Mouse (Mus musculus) lung, postnatal 14 days (tissue): ENCODE measurements around the gene Mtss1l.

ENCODE experiments used
- DNase-seq: peaks from one replicate; pipeline ENCODE4 v3.0.0; 2021

Mtss1l gene

DNA sequence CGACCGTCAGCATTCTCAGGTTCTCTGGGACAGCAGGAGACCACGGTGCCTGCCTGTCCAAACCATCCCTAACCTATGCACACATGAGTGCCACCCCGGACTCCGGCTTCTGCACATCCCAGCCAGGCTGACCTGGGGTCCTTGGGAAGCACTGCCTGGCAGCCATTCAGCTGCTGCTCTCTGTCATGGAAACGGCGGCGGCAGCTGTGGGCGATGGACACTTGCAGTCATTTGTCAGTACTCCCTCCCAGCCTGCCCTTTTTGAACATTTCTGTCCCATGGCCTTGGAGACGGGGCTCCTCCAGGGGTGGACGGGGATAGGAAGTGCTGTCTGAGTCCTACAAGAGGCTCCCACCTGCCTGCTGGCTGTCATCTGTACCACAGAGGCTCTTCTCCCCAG, 12.8 kb upstream of the Mtss1l start:
- DNase-seq: no peak

DNA sequence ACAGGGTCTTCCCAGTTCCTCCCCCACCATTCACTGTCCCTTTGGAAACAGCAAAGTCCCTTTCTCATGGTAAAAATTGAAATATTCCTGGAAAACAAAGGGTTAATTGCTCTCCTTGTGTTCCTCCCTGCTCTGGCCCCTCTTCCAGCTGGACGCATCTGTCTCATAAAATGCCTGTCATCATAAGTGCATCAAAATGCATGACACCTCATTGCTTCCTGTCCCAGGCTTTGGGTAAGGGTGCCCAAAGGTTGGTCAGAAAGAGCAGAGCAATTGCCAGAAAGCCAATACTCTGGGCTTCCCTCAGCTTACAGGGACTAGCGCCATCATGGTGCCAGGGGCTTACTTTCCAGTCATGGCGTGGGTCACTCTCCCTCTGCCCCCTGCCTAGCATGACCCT, 10.7 kb upstream of the Mtss1l start:
- DNase-seq: no peak

DNA sequence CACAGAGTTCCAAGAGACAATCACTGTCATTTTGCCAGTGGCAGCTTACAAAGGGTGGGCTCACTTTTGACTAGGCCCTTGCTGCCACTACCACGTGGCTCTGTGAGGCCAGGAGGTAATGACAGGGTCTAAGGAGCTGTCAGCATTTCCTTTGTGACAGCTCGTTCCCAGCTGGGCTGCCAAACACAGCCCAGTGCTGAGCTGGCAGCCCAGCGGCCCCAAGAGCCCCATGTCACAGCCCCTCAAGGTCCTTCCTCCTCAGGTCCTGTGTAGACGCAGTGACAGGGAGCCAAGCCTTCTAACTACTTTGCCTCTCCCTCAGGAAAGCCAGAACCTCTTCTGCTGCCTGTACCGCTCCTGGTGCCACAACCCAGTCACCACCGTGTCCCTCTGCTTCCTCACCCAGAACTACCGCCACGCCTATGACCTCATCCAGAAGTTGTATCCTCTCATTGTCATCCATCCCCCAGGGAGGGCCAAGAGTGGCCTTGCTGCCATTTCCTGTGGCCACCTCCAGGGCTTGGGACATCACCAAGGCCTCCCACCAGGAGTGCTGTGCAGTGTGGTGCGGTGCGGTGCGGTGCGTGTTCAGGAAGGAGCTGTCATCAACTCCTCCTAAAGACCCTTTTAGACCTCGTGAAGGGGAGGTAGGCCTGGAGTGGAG, 9.9 kb upstream of the Mtss1l start:
- DNase-seq: peak; percentile 52

DNA sequence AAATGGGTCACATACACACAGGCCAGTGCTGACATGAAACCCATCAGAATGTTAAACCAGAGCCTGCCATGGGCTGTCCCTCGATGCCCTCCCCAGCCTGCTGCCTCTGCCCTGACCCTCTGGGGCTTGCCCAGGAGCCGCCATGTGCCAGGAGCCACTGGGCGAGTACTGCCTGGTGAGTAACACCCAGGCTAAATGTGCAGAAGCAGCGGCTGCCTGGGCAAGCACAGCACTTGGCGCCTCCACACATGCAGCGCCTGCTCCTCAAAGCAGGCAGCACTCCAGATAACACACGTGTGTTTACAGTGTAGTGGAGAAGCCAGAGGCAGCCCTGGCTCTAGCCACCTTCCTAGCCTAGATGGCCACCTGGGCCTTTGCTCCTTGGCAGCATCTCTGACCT, 8.2 kb upstream of the Mtss1l start:
- no peak for DNase-seq

DNA sequence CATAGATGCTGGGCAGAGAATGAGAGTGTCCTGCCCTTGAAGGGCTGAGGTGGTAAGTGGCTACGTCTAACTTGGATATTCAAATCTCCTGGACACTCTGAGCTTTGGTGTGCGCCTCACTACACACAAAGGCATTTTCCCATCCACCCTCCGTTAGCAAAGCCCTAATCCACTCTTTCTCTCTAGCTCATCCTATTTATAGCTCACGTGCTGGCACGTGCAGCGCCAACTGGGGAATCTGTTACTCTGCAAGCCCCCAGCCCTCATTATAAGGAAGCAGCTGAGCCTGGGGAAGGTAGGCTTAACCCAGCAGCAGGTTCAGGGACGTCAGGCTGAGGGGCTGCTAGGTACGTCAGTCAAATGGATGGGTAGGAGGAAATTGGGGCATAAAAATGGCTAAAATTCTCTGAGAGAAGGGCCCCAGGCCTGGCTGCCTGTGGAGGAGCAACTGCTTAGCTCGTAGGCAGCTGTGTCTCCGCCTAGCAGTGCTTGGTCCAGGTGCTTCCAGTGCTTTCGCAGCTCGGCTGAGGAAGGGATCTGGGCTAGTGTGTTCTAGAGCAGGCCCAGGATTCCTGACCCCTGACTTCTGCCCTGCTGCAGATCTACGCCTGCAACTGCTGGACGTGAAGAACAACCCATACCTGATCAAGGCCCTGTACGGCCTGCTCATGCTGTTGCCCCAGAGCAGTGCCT, 6.3 kb upstream of the Mtss1l start:
- DNase-seq: no peak

DNA sequence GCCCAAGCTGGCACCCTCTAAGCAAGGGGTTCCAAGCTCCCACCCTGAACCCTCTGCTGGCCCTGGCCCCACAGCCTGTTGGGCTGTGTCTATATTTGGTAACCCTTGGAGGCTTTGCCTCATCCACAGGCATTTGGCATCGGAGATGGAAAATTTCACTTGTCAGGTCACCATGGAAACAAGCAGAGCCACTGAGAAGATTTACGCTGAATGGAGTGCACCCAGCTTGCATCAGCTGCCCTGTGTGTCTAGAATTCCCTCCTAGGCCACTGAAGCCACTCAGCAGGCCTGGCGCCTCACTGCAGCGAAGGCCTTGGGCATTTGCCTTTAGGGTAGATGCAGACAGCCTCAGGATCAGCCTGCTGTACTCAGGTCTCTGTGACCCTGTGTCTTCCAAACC, 5.2 kb upstream of the Mtss1l start:
- DNase-seq: peak; percentile 60

DNA sequence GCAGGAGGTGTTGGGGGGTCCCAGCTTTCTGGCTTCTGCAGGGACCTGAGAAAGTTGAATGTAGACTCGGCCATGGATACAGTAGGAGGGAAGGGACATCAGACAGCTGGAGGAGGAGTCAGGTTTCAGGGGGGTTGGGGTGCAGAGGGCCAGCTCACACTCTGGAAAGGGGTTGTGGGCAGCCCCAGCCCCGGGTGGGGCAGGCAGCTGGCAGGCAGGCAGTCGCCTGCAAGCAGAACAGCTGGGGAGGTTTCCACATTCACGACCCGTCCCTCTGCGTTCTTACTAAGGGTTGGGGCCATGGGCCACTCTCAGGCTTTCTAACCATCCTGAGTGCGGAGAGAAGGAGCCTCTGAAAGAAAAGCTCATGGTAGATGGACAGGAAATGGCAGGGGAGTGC, 4.1 kb upstream of the Mtss1l start:
- DNase-seq: no peak

DNA sequence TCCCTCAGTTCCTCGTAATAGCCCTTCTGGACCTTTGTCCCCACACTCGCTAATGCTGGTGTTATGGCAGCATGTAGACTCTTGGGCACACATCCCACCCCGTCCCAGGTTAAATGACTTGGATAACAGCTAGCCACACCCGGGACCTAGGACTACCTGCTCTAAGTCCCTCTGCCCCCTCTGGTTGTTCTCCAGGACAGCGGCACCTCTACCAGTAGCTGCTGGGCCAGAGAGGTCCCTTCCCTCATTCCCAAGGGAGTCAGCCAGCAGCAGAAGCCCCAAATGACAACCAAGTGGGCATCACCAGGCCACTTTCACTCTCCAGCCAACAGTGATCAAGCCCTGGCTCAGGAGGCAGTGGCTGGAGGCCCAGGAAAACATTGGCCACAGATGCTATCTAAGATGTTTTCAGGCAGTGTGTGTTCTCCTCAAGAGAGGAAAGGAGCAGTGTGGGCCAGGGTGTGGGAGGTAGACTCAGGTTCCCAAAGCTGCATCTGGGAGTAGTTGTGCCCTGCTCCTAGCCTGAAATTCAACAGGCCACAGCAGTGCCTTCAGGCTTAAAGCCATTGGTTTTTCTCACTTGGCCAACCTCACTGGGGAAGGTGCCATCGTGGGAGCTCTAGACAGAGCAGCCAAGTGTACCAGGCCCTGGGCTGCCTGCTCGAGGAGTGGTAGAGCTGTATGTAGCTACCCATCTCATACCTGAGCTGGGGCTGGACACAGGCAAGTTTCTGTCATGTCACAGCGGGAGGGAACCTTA, 2.9 kb upstream of the Mtss1l start:
- no peak for DNase-seq

DNA sequence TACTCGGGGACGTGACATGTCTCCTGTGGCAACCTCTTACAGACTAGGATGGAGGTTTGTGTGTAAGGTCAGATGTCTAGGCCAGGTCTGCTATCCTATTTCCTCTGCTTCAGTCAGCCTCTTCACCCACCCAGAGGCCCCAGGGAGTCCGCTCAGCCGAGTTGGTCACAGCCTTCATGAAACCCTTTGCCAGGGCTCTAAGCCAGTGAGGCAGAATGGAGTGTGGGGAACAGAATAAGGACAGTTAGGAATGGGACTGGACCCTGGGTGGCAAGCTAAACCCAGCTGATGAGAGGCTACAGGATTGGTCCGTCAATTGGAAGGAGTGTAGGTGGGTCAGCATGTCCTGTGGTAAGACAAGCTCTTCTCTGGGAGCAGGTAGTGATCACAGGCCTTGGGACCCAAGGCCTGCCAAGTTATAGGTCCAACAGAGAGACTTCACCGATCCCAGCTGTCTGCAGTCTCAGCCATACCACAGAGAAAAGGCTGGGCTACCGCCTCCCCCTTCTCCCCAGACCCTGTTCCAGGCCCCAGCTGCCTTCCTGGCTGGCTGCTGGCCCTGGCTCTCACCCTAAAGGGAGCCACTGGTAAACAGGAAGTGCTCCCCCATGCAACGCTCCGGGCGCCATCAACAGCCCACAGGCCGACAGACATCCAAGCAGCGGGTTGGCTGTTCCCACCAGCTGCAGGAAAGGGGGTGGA, 2.2 kb upstream of the Mtss1l start:
- DNase-seq: peak; percentile 79

DNA sequence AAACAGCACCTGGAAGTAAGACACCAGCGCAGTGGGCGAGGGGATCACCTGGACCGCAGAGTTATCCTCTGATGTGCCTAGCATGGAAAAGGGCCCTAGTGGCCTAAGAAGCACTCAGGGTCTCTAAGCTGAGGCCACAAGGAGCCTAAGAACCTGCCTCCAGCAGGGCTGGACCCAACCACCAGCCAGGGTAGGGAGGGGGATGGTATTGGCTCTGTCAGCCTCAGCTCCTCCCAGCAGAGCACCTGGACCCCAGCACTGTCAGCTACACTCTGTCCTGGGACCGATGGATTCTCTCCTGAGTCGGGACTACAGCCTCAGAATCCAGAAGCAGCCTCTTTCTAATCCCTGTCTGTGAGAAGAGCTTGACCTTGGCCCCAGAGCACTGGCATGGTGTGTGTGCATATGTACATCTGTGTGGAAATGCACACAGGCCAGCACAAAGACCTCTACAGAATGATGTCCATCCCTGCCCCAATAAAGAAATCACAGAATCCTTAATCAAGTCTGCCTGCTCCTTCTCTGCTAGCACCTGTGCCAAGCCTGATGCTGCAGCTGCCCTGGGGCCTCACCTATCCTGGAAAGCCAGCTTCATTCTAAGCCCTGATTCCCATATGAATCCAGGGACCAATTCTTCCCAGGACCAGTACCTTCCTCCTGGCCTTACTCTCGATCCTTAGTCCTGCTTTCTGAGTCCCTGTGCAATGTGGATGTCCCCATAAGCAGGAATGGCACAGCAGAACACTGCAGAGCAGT, 1.2 kb upstream of the Mtss1l start:
- no peak for DNase-seq

DNA sequence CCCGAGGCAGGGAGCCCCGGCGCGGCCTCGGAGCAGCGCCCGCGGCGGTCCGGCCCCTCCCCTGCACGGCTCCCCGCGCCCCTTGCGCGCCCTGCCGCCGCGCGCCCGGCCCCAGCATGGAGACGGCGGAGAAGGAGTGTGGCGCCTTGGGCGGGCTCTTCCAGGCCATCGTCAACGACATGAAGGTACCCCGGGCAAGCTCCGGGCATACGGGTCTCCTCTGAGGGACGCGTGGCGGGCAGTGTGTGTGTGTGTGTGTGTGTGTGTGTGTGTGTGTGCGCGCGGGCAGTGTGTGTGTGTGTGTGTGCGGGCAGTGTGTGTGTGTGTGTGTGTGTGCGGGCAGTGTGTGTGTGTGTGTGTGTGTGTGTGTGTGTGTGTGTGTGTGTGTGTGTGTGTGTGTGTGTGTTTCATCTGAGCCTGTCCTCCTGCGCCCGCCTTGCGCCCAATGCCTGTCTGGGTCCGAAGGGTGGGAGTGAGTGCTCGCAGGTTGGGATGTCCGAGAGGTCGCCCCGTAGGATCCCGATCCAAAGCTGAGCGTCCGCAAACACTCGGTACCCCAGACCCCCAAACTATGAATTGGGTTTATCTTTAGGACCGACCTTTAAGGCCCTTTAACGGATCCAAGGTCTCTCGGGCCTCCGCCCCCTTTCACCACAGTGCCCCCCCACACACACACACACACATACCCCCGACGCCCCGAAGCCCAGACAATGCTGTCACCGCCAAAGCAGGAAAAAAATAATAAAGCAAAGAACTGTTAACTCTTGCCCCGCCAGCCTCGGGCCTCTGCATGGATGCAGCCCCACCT, 534 bp downstream of the Mtss1l start:
- peak; percentile 45 for DNase-seq

DNA sequence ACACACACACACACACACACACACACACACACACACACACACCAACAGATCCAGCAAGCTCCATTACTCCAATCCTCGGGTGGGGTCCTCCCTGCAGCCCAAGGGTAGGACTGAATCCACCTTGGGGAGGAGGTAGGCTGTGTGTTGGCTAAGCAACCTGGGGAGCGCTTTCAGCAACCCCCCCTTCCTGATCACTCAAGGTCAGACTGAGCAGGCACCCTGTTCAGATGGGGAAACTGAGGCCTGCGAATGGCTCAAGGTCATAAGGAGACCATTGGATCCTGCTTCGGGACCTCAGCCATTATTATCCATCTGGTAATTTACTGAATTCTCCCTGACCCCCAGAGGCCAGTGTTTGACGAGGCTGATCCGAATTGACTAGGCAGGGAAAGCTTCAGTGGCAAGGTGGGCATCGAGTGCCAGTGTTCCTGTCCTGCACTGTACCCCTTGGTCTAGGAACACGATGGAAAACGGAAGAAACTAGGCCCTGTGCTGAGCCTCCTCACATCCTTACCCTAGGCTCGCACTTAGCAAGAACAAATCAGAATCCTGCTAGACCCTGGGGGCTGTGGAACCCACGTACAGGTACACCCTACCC, 1.2 kb downstream of the Mtss1l start:
- no peak for DNase-seq

DNA sequence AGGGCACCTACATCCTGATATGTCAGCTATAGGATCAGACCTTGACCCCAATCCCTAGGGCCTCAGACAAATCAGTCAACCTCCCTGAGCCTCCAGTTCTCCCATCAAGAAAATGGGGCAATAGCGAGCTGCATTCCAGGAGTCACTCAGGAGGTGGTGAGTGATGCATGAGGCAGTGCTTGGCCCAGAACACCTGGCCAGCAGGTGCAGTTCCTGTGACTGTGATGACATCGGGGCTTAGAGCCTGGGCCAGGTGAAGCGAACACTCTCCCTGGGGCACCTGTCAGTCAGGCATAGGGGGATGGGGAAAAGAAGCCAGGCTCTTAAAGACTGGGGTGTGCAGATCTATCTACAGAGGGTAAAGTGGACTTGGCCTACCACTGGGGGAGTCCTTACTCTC, 3.2 kb downstream of the Mtss1l start:
- DNase-seq: no peak

DNA sequence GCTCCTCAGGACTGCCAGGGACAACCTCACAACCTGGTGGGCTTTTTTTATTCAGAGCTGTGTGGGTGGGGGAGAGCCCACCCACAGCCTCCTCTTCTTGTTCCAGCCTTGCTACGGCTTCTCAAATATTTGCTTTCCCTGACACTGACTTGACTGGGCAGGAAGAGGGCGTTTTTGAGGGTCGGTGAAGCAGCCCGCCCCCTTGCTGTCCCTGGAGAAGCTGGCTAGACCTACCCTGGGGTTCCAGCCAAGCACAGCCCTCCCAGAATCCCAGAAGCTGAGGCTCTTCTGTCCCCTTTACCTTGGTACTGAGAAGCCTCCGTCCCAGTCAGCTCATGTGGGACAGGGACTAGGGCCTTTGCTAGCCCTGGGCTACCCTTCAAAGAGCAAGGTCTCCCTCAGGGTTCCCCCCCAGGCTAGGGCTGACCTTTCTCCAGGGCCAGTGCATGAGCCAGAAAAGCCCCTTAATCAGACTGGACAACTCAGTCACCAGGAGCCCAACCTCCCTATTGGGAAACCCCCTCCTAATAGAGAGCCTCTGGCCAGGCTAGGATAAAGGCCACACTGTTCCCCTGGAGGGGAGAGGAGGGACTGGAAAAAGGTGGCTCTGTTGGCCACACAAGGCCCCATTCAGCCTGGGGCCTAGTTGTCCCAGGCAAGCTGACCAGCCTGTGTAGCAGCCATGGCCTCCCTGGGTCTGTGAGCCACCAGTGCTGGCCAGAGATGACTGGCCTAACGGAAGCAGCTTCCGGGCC, 4.0 kb downstream of the Mtss1l start:
- no peak for DNase-seq

DNA sequence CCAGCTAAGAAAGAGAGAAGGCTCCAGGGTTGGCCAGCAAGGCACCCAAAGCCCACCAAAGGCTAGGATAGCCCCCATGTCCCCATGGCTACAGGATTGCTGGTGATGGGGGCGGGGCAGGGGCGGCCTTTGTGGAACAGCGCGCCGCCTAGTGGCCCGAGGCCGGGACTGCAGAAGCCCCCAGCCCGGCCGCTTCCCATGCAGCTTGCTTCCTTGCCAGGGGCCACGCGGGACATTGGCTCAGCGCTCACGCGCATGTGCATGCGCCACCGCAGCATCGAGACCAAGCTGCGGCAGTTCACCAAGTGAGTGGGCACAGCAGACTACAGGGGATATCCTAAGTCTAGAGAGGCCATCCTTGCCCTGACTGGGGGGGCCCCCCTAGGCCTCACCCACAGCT, 5.6 kb downstream of the Mtss1l start:
- DNase-seq: peak; percentile 73

DNA sequence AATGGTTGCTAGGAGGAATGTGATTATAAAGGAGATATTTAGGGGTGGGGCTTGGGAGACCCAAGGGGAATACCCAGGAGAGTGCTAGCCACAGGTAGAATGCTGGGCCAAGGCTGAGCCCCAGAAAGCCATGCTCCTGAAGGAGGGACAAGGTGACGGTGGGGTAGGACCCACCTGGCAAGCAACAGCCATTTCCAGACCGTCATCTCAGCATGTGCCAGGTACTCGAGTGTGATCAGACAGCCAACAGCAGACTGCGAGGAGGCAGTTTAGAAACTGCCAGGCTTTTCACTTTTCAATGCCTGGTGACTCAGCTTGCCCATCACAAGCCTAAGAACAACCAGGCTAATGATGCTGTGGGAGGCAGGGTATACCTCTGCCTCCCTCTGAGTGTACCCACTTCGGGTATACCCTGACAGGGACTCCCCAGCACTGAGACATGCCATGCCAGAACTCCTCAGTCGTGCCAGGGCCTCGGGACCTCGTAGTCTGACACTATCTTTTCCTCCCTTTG, 10.1 kb downstream of the Mtss1l start:
- DNase-seq: no peak

DNA sequence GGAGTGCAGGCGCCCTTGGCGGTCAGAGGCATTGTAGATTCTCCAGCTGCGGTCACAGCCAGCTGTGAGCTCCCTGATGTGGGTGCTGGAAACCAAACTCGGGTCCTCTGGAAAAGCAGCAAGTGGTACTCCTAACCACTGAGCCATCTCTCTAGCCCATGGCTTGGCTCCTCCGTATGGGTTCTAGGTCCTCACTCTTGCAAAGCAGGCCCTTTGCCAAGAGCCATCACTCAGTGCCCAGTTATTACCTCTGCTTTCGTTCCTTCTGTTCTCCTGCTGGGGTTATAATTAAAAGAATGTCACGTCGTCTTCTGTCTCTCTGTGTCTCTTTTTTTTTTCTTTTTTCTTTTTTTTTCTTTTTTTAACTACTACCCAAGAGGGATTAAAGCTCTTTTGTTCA, 11.8 kb downstream of the Mtss1l start:
- no peak for DNase-seq

DNA sequence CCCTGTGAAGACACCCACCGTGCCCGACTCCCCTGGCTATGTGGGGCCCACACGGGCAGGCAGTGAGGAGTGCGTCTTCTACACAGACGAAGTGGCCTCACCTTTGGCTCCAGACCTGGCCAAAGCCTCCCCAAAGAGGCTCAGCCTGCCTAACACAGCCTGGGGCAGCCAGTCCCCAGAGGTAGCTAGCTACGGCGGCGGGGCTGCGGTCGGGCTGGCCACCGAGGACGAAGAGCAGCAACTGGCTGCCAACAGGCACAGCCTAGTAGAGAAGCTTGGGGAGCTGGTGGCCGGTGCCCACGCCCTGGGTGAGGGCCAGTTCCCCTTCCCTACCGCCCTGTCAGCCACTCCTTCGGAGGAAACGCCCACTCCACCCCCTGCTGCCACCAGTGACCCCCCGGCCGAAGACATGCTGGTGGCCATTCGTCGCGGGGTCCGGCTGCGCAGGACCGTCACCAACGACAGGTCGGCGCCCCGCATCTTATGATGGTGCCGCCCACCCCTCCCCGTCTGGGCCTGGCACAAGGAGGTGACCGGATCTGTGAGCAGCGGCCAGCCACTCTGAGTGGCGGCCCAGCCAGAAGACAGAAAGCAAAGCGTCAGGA, 17.4 kb downstream of the Mtss1l start:
- no peak for DNase-seq

DNA sequence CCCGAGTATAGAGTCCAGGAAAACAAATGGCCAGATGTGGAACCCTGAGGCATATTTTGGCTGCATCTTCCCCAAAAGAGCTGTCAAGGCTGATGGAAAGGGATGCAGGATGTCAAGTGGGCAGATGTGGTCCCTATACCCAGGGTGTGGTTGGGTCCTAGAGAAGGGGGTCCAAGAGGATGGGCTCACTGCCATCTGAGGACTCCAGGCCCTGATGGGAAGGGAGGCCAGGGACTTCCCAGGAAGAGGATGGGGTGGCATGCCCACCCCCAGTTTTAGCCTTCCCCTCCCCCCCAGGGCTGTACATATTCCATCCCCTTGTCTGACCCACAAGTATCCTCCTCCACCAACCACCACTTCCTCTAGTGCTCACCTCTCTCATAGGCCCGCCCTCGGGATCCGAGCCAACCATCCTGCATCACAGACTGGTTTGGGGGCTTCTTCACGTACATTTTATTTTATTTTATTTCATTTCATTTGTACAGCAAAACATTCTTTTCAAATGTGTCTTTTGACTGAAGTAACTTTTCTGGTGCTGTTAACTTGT, 19.4 kb downstream of the Mtss1l start:
- DNase-seq: no peak
